Mouse (Mus musculus): ENCODE measurements at regions not wholly inside any gene's neighbourhood (a gene's known extent, or its start where the extent isn't known, plus 50 kb on each side); places are given as distances from the start of the nearest gene placed in this dataset.

GRCm38 (mm10) chr1:35000801-35001200 lies 151.0 kb downstream of the Plekhb2 start:
- Histone ChIP-seq H3K4me3 (no peak overlapping the region), H3K4me1 (replicated peaks) (no peaks in the 10 kb centered on the region), H3K36me3 (no peaks in the 10 kb centered on the region), H3K9me3 (no peaks in the 10 kb centered on the region), H3K9ac (no peak overlapping the region), H3K4me2 (no peak overlapping the region), H3K27me3 (no peaks in the 10 kb centered on the region), H3K27ac (replicated peaks) (no peak overlapping the region)
- no peak for ATAC-seq (ENCODE audit: low FRiP score, low read depth)
- 85% methylated on average over 1 of the region's 1 CpGs for WGBS

- Histone ChIP-seq H3K36me3 (no peaks in the 10 kb centered on the region), H3K27ac (replicated peaks) (no peak overlapping the region), H3K9me3 (no peaks in the 10 kb centered on the region), H3K27me3 (no peaks in the 10 kb centered on the region), H3K4me3 (no peak overlapping the region), H3K4me2 (no peak overlapping the region), H3K9ac (no peak overlapping the region), H3K4me1 (replicated peaks) (no peaks in the 10 kb centered on the region)
- no peak for ATAC-seq (ENCODE audit: low FRiP score, low read depth)
- 77% methylated on average over 4 of the region's 4 CpGs for WGBS
Measured at GRCm38 (mm10) chr1:35017471-35017870, 167.7 kb downstream of the Plekhb2 start.

- Histone ChIP-seq H3K4me2 (no peak overlapping the region), H3K9ac (no peak overlapping the region), H3K4me1 (replicated peaks) (no peaks in the 10 kb centered on the region), H3K4me3 (no peak overlapping the region), H3K36me3 (no peaks in the 10 kb centered on the region), H3K27me3 (no peaks in the 10 kb centered on the region), H3K27ac (replicated peaks) (no peak overlapping the region), H3K9me3 (no peaks in the 10 kb centered on the region)
- 57% methylated on average over 4 of the region's 4 CpGs for WGBS
- ATAC-seq (ENCODE audit: low FRiP score, low read depth), result no peak
Measured at GRCm38 (mm10) chr1:35032619-35033018, 182.8 kb downstream of the Plekhb2 start.

GRCm38 (mm10) chr1:35072811-35073210 lies 223.0 kb downstream of the Plekhb2 start:
- H3K4me1 ChIP-seq (replicated peaks), result no peaks in the 10 kb centered on the region
- no peak overlapping the region for H3K27ac ChIP-seq (replicated peaks)
- H3K36me3 ChIP-seq, result no peaks in the 10 kb centered on the region
- WGBS, result 80% methylated on average over 1 of the region's 1 CpGs
- H3K4me3 ChIP-seq, result no peak overlapping the region
- H3K4me2 ChIP-seq, result no peak overlapping the region
- ATAC-seq (ENCODE audit: low FRiP score, low read depth), result no peak
- H3K9me3 ChIP-seq, result no peaks in the 10 kb centered on the region
- H3K27me3 ChIP-seq, result no peaks in the 10 kb centered on the region
- no peak overlapping the region for H3K9ac ChIP-seq

- no peak overlapping the region for H3K4me2 ChIP-seq
- no peak overlapping the region for H3K9ac ChIP-seq
- no peak overlapping the region for H3K4me3 ChIP-seq
- WGBS, result 64% methylated on average over 1 of the region's 1 CpGs
- ATAC-seq (ENCODE audit: low FRiP score, low read depth), result no peak
- H3K27me3 ChIP-seq, result no peaks in the 10 kb centered on the region
- H3K4me1 ChIP-seq (replicated peaks), result no peaks in the 10 kb centered on the region
- H3K27ac ChIP-seq (replicated peaks), result no peak overlapping the region
- H3K36me3 ChIP-seq, result no peaks in the 10 kb centered on the region
- H3K9me3 ChIP-seq, result no peaks in the 10 kb centered on the region
Measured at GRCm38 (mm10) chr1:35094873-35095272, 245.1 kb downstream of the Plekhb2 start.

GRCm38 (mm10) chr1:35095785-35096184 lies 246.0 kb downstream of the Plekhb2 start:
- ATAC-seq (ENCODE audit: low FRiP score, low read depth), result no peak
- H3K27ac ChIP-seq (replicated peaks), result no peak overlapping the region
- no peaks in the 10 kb centered on the region for H3K27me3 ChIP-seq
- H3K4me2 ChIP-seq, result no peak overlapping the region
- WGBS, result 41% methylated on average over 2 of the region's 2 CpGs
- H3K9me3 ChIP-seq, result no peaks in the 10 kb centered on the region
- H3K4me3 ChIP-seq, result no peak overlapping the region
- H3K4me1 ChIP-seq (replicated peaks), result no peaks in the 10 kb centered on the region
- H3K36me3 ChIP-seq, result no peaks in the 10 kb centered on the region
- no peak overlapping the region for H3K9ac ChIP-seq

GRCm38 (mm10) chr1:35106665-35107064 lies 256.9 kb downstream of the Plekhb2 start:
- 85% methylated on average over 1 of the region's 1 CpGs for WGBS
- Histone ChIP-seq H3K27me3 (no peaks in the 10 kb centered on the region), H3K9me3 (no peaks in the 10 kb centered on the region), H3K4me2 (no peak overlapping the region), H3K9ac (no peak overlapping the region), H3K4me1 (replicated peaks) (no peaks in the 10 kb centered on the region), H3K4me3 (no peak overlapping the region), H3K27ac (replicated peaks) (no peak overlapping the region), H3K36me3 (no peaks in the 10 kb centered on the region)
- ATAC-seq (ENCODE audit: low FRiP score, low read depth), result peak; percentile 48; the same call in 1 of the 2 replicates

- no peak overlapping the region for H3K4me2 ChIP-seq
- H3K27ac ChIP-seq (replicated peaks), result no peak overlapping the region
- no peak overlapping the region for H3K4me3 ChIP-seq
- H3K9me3 ChIP-seq, result no peaks in the 10 kb centered on the region
- no peak overlapping the region for H3K9ac ChIP-seq
- H3K4me1 ChIP-seq (replicated peaks), result no peaks in the 10 kb centered on the region
- no peaks in the 10 kb centered on the region for H3K36me3 ChIP-seq
- ATAC-seq (ENCODE audit: low FRiP score, low read depth), result no peak
- 58% methylated on average over 1 of the region's 1 CpGs for WGBS
- no peaks in the 10 kb centered on the region for H3K27me3 ChIP-seq
Measured at GRCm38 (mm10) chr1:35109801-35110200, 260.0 kb downstream of the Plekhb2 start.

GRCm38 (mm10) chr1:35115521-35115920 lies 265.7 kb downstream of the Plekhb2 start:
- no peak overlapping the region for H3K9ac ChIP-seq
- no peak overlapping the region for H3K27ac ChIP-seq (replicated peaks)
- no peak overlapping the region for H3K4me2 ChIP-seq
- H3K36me3 ChIP-seq, result no peaks in the 10 kb centered on the region
- no peak overlapping the region for H3K4me3 ChIP-seq
- H3K9me3 ChIP-seq, result no peaks in the 10 kb centered on the region
- no peak for ATAC-seq (ENCODE audit: low FRiP score, low read depth)
- no peaks in the 10 kb centered on the region for H3K4me1 ChIP-seq (replicated peaks)
- no peaks in the 10 kb centered on the region for H3K27me3 ChIP-seq

GRCm38 (mm10) chr1:35137907-35138306 lies 288.1 kb downstream of the Plekhb2 start:
- H3K4me3 ChIP-seq, result no peak overlapping the region
- no peaks in the 10 kb centered on the region for H3K36me3 ChIP-seq
- H3K9ac ChIP-seq, result no peak overlapping the region
- H3K27ac ChIP-seq (replicated peaks), result no peak overlapping the region
- ATAC-seq (ENCODE audit: low FRiP score, low read depth), result no peak
- H3K4me1 ChIP-seq (replicated peaks), result no peaks in the 10 kb centered on the region
- WGBS, result 79% methylated on average over 3 of the region's 3 CpGs
- no peaks in the 10 kb centered on the region for H3K9me3 ChIP-seq
- H3K27me3 ChIP-seq, result no peaks in the 10 kb centered on the region
- no peak overlapping the region for H3K4me2 ChIP-seq

GRCm38 (mm10) chr1:35149036-35149435 lies 299.3 kb downstream of the Plekhb2 start:
- no peak overlapping the region for H3K9ac ChIP-seq

GRCm38 (mm10) chr1:35162506-35162905 lies 312.7 kb downstream of the Plekhb2 start:
- Histone ChIP-seq H3K36me3 (no peaks in the 10 kb centered on the region), H3K4me1 (replicated peaks) (no peaks in the 10 kb centered on the region), H3K9me3 (no peaks in the 10 kb centered on the region), H3K4me2 (no peak overlapping the region), H3K4me3 (no peak overlapping the region), H3K9ac (no peak overlapping the region), H3K27ac (replicated peaks) (no peak overlapping the region), H3K27me3 (no peaks in the 10 kb centered on the region)
- no peak for ATAC-seq (ENCODE audit: low FRiP score, low read depth)

More at GRCm38 (mm10) chr1:35149036-35149435, 299.3 kb downstream of the Plekhb2 start:
- Histone ChIP-seq H3K27ac (replicated peaks) (no peak overlapping the region), H3K9me3 (no peaks in the 10 kb centered on the region), H3K27me3 (no peaks in the 10 kb centered on the region), H3K4me3 (no peak overlapping the region), H3K4me2 (no peak overlapping the region), H3K36me3 (no peaks in the 10 kb centered on the region), H3K4me1 (replicated peaks) (no peaks in the 10 kb centered on the region)
- ATAC-seq (ENCODE audit: low FRiP score, low read depth), result no peak

GRCm38 (mm10) chr1:35200656-35201055 lies 350.9 kb downstream of the Plekhb2 start:
- WGBS, result 81% methylated on average over 2 of the region's 2 CpGs

More at GRCm38 (mm10) chr1:35200656-35201055, 350.9 kb downstream of the Plekhb2 start:
- Histone ChIP-seq H3K27me3 (no peaks in the 10 kb centered on the region), H3K4me1 (replicated peaks) (peaks cover 9% of the 10 kb centered on the region), H3K4me3 (no peak overlapping the region), H3K27ac (replicated peaks) (0 out of 2 replicates have a peak overlapping the region, but pooled peaks have one; percentile 32), H3K9ac (no peak overlapping the region), H3K4me2 (no peak overlapping the region), H3K36me3 (no peaks in the 10 kb centered on the region), H3K9me3 (no peaks in the 10 kb centered on the region)
- ATAC-seq (ENCODE audit: low FRiP score, low read depth), result no peak

All from hindbrain, embryonic 15.5 days (tissue).